ENCODE assay signal across 22 mouse cellular contexts in genomic region chr19:40640799-40641198, GRCm38 (mm10).
"Had no signal": no experiment of that assay in that cellular context is flagged by ENCODE, and none has a peak within 500 bp of the region (broad histone marks: within the 10 kb centered on the region; RNA-seq: fewer than 3 reads in every experiment).

No protein-coding gene starts in this region.

- H3K4me2 ChIP-seq: heart, embryonic 12.5 days; hindbrain, embryonic 13.5 days; hindbrain, embryonic 15.5 days; limb, embryonic 12.5 days; liver, embryonic 13.5 days had no signal

- H3K4me3 ChIP-seq: heart, embryonic 10.5 days; heart, embryonic 12.5 days; hindbrain, embryonic 13.5 days; hindbrain, embryonic 15.5 days; layer of hippocampus, adult 2 months; left cerebral cortex, adult 2 months; limb, embryonic 10.5 days; limb, embryonic 12.5 days; liver, embryonic 13.5 days had no signal

- DNase-seq: gastrocnemius, postnatal 14 days; gastrocnemius, postnatal 36 days; heart, adult 18-20 months; heart, postnatal 10 days; heart, postnatal 36 days; kidney, adult 18-20 months; kidney, adult 8-10 months; kidney, postnatal 10 days; kidney, postnatal 25 days; kidney, postnatal 4 days; liver; liver, embryonic 13.5 days had no signal

- H3K36me3 ChIP-seq: heart, embryonic 10.5 days; heart, embryonic 12.5 days; hindbrain, embryonic 13.5 days; hindbrain, embryonic 15.5 days; limb, embryonic 10.5 days; limb, embryonic 12.5 days; liver, embryonic 13.5 days had no signal

- H3K4me1 ChIP-seq: hindbrain, embryonic 15.5 days; limb, embryonic 10.5 days; limb, embryonic 12.5 days had no signal

- H3K27me3 ChIP-seq: heart, embryonic 12.5 days; hindbrain, embryonic 13.5 days; hindbrain, embryonic 15.5 days; limb, embryonic 12.5 days; liver, embryonic 13.5 days had no signal

- H3K27ac ChIP-seq: heart, embryonic 10.5 days; hindbrain, embryonic 13.5 days; hindbrain, embryonic 15.5 days; hindbrain, postnatal 0 days; layer of hippocampus, adult 2 months; left cerebral cortex, adult 2 months; limb, embryonic 10.5 days; limb, embryonic 12.5 days; liver, embryonic 13.5 days had no signal

- H3K9me3 ChIP-seq: heart, embryonic 10.5 days; heart, embryonic 12.5 days; hindbrain, embryonic 13.5 days; hindbrain, embryonic 15.5 days; limb, embryonic 10.5 days; limb, embryonic 12.5 days; liver, embryonic 13.5 days had no signal

- ATAC-seq: hindbrain, postnatal 0 days; intestine, postnatal 0 days had no signal

- H3K9ac ChIP-seq: heart, embryonic 12.5 days; hindbrain, embryonic 13.5 days; hindbrain, embryonic 15.5 days; limb, embryonic 12.5 days; liver, embryonic 13.5 days had no signal
